Mouse (Mus musculus) kidney, adult 2 months (tissue): Measurements from ENCODE around the gene Fbxl2. TPM values are rescaled to one million over a fixed set of nuclear protein-coding genes. Genes with fewer than 3 reads are reported as not detected.

Experiments used
- DNase-seq: peaks from one replicate; pipeline ENCODE4 v3.0.0; 2021
- H3K27ac ChIP-seq: fragments of 200-500 bp; 2 replicates; pipeline ENCODE4 v1.5.1; 2012; ENCODE audit warnings: low read depth, low read length, control low read depth, inconsistent platforms; ENCODE audit not compliant: insufficient read depth
- H3K27me3 ChIP-seq: fragments of 200-500 bp; replicated peaks from 2 replicates; pipeline ENCODE4 v1.6.1; 2012; ENCODE audit warnings: mild to moderate bottlenecking, moderate library complexity, low read length, inconsistent platforms; ENCODE audit not compliant: control insufficient read depth, insufficient read depth
- H3K36me3 ChIP-seq: fragments of 200-500 bp; 2 replicates; pipeline ENCODE4 v1.6.1; 2012; ENCODE audit warnings: mild to moderate bottlenecking, moderate library complexity, low read length, inconsistent platforms; ENCODE audit not compliant: control insufficient read depth, insufficient read depth
- H3K4me1 ChIP-seq: fragments of 200-500 bp; 2 replicates; pipeline ENCODE4 v1.6.1; 2011; ENCODE audit warnings: low read length; ENCODE audit not compliant: control insufficient read depth, insufficient read depth
- H3K4me3 ChIP-seq: fragments of 200-500 bp; 2 replicates; pipeline ENCODE4 v1.5.1; 2011; ENCODE audit warnings: mild to moderate bottlenecking, low read depth, low read length, control low read depth; ENCODE audit not compliant: insufficient read depth
- CTCF ChIP-seq: fragments of 200-500 bp; conservative IDR thresholded peaks from 2 replicates; pipeline ENCODE4 v1.5.1; 2011; ENCODE audit warnings: low read depth, mild to moderate bottlenecking, control low read depth, low read length, moderate library complexity, mixed read lengths; ENCODE audit not compliant: insufficient read depth, insufficient read length
- POLR2A ChIP-seq: fragments of 200-500 bp; IDR thresholded peaks from one replicate; pipeline ENCODE4 v1.6.1; 2011; ENCODE audit warnings: low read depth, low read length, control low read depth
- WGBS: fragments of 180-500 bp; shearing (Covaris S2); methylation state at CpG from one replicate; pipeline ENCODE4 v1.1.7; 2018; 5-methylcytosine and 5-hydroxymethylcytosine counted together
- polyA plus RNA-seq: library from polyadenylated mRNA; depleted of rRNA; stranded (reverse); fragments of >200 nt; gene quantifications from 2 replicates; pipeline ENCODE4 v1.2.3, GENCODE M21; 2012

Fbxl2 gene
- polyA plus RNA-seq, 1 experiment = 2.8 TPM

DNA sequence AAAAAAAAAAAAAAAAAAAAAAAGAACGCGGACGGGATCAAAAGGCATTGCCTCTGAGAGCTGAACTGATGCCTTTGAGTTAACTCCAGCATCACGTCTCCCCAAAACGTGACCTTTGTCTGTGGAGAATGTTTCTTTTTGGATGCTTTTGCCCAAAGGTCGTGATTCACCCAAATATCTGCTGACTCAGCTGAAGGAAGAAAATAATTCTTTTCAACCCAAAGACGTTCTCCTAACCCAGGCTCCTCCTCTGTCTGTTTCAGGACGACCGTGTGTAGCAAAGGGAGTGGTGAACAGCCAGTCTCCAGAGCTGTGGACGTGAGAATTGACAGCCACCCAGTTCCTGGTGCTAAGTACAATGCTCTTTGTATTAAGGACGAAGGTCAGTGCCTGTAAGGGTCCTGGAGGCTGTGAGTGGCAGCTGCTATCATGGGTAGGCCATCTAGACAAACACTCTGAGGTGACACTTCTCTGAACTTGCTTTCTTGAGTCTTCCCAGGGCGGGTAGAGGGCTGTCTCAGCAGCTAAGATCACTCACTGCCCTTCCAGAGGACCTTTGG is 22.6 kb upstream of the Fbxl2 start:
- H3K27ac ChIP-seq = no peak overlapping the region; the same call in 1 of the 2 replicates
- 44% methylated on average over 12 of the region's 12 CpGs for WGBS
- peak; percentile 14 for DNase-seq

DNA sequence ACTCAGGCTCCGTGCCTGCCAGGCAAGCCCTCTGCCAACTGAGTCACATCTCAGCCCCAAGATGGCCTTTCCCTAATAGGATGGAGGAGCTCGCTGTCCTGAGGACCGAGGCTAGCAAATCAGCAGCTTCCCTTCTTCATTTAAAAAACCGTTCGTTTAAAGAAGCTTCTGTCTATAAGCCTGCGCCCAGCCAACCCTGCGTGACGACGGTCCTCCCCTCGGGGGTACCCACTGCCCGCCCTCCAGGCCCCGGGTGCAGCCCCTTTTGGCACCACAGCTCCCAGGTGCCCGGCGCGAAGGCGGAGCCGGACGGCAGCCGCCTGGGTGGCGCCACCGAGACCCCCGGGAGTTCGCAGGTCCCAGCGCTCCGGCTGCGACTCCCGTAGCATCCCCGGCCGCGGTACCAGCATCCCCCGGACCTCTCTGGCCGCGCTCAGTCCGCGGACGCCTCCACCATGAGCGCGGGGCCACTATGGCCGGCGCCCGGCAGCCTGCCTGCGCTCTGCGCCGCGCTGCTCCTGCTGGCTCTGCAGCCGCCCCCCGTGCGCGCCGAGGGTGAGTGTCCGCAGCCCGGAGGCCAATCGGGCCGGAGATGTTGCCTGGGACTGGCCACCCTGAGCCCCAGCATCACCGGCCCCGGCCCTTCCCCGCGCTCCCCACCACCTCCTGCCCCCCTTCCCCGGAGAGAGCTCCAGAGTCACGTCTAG is 11.3 kb upstream of the Fbxl2 start, which contains the start of gene Susd5:
Susd5 (plus strand) TSS at position 51 of the 707 bp plus-strand sequence.
- Histone ChIP-seq H3K4me1 (no peaks in the 10 kb centered on the region), H3K27ac (no peak within 1 kb of the TSS), H3K27me3 (no peaks in the 10 kb centered on the region; the same call in 1 of the 2 replicates), H3K36me3 (no peaks in the 10 kb centered on the region), H3K4me3 (no peak within 1 kb of the TSS)
- TF ChIP-seq POLR2A = no peak
- TF ChIP-seq CTCF = no peak
- DNase-seq = no peak
- 1% methylated on average over 60 of the region's 60 CpGs for WGBS

More for the DNA sequence above, 22.6 kb upstream of the Fbxl2 start:
- TF ChIP-seq CTCF (no peak), POLR2A (no peak)
- no peaks in the 10 kb centered on the region for H3K27me3 ChIP-seq
- H3K36me3 ChIP-seq = no peaks in the 10 kb centered on the region
- H3K4me3 ChIP-seq = no peak overlapping the region
- H3K4me1 ChIP-seq = no peaks in the 10 kb centered on the region

DNA sequence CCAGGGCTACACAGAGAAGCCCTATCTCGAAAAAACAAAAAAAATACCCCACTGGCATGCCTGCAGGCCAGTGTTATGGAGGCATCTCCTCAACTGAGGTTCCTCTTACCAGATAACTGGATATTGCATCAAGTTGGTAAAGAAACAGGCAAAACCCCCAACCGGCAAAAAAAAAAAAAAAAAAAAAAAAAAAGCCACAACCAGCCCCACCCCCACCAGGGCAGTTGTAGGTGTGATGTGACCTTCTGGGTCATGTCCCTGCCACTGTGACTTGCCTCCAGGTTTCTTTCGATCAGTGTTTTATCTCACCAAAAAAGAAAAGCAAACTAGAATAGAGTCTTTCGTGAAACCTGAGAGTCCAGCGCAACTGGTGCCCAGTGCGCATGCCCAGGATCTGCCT is 6.9 kb upstream of the Fbxl2 start:
- Histone ChIP-seq H3K36me3 (no peaks in the 10 kb centered on the region), H3K4me1 (no peaks in the 10 kb centered on the region), H3K27me3 (no peaks in the 10 kb centered on the region), H3K4me3 (no peak overlapping the region), H3K27ac (no peak overlapping the region)
- DNase-seq = no peak
- 81% methylated on average over 6 of the region's 6 CpGs for WGBS
- TF ChIP-seq CTCF = no peak
- TF ChIP-seq POLR2A = no peak

DNA sequence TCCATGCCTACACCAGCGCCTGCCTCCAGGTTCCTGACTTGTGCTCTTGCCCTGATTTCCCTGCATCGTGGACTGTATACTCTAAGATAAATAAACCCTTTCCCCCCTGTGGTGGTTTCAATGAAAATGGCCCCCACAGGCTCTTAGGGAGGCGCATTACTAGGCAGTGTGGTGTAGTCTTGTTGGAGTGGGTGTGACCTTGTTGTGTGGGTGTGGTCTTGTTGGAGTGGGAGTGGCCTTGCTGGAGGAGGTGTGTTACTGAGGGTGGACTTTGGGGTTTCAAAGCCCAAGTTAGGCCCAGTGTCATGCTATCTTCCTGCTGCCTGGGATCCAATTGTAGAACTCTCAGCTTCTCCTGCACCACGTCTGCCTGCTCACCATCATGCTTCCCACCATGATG is 6.0 kb upstream of the Fbxl2 start:
- Histone ChIP-seq H3K4me1 (no peaks in the 10 kb centered on the region), H3K4me3 (no peak overlapping the region), H3K36me3 (no peaks in the 10 kb centered on the region), H3K27ac (no peak overlapping the region), H3K27me3 (no peaks in the 10 kb centered on the region)
- 85% methylated on average over 4 of the region's 4 CpGs for WGBS
- no peak for TF ChIP-seq CTCF
- no peak for TF ChIP-seq POLR2A
- no peak for DNase-seq

DNA sequence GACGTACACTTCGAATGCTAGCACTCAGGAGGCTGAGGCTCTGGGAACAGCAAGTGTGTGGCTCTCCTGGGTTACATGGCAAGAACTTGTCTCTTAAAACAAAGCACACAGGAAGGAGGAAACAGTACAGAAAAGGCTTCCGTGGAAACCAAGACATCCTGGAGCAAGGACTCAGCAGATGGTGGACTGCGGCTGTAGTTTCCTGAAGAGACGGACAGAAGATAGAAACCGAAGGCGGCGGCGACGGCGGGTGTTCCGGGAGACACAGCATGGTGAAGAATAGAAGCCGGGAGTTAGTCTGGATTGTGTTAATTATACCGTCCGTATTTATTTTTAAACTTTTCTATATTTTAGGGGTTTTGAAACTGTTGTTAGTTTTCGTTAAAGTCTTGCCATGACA is 4.8 kb upstream of the Fbxl2 start:
- DNase-seq = no peak
- 79% methylated on average over 16 of the region's 16 CpGs for WGBS
- Histone ChIP-seq H3K27me3 (no peaks in the 10 kb centered on the region), H3K27ac (no peak overlapping the region), H3K4me3 (no peak overlapping the region), H3K36me3 (no peaks in the 10 kb centered on the region), H3K4me1 (no peaks in the 10 kb centered on the region)
- TF ChIP-seq POLR2A = no peak

DNA sequence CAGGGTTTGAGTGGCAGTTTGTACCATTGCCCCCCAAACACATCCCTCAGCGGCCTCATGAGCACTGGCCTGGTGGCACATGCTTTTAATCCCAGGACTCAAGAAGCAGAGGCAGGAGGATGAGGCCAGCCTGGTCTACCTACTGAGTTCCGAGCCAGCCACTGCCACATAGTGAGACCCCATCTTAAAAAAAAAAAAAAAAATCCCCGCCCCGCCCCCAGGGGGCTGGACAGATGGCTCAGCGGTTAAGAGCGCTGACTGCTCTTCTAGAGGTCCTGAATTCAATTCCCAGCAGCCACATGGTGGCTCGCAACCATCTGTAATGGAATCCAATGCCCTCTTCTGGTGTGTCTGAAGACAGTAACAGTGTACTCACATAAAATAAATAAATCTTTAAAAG is 4.1 kb upstream of the Fbxl2 start:
- TF ChIP-seq CTCF (no peak), POLR2A (no peak)
- H3K4me3 ChIP-seq = no peak overlapping the region
- no peaks in the 10 kb centered on the region for H3K27me3 ChIP-seq

DNA sequence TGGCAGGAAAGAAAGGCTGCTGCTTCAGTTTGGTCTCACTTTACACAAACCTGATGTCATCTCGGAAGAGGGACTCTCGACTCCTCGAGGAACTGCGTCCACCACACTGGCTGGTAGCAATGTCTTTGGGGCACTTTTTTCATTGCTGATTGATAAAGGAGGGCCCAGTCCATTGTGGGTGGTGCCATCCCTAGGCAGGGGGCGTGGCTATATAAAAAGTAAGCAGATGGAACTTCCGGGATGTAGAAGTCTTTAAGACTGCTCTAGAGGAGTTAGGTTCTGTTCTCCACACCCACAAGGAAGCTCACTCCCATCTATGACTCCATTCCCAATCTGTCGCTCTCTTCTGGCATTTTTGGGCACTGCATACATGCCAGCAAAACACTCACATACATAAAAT is 685 bp upstream of the Fbxl2 start:
- 90% methylated on average over 7 of the region's 7 CpGs for WGBS

More for the DNA sequence above, 4.1 kb upstream of the Fbxl2 start:
- 93% methylated on average over 7 of the region's 7 CpGs for WGBS
- DNase-seq = no peak
- Histone ChIP-seq H3K36me3 (no peaks in the 10 kb centered on the region), H3K27ac (no peak overlapping the region), H3K4me1 (no peaks in the 10 kb centered on the region)

More for the DNA sequence above, 685 bp upstream of the Fbxl2 start:
- DNase-seq = no peak
- no peaks in the 10 kb centered on the region for H3K27me3 ChIP-seq
- no peak for TF ChIP-seq CTCF
- TF ChIP-seq POLR2A = no peak
- H3K36me3 ChIP-seq = no peaks in the 10 kb centered on the region
- H3K4me3 ChIP-seq = no peak overlapping the region
- no peaks in the 10 kb centered on the region for H3K4me1 ChIP-seq
- H3K27ac ChIP-seq = no peak overlapping the region
